Mouse (Mus musculus) layer of hippocampus, adult 2 months (tissue): ENCODE results near the gene Traf3. TPM values are rescaled to one million over a fixed set of nuclear protein-coding genes. Genes with fewer than 3 reads are reported as not detected.

Experiments
- DNase-seq, 2 experiments: peaks; one replicate each; pipeline ENCODE4 v3.0.0; 2022; ENCODE audit warnings: low spot score in 2 of 2
- H3K27ac ChIP-seq: fragments of 200-600 bp; 2 replicates; pipeline ENCODE4 v1.8.1; 2022
- H3K4me3 ChIP-seq: fragments of 200-600 bp; 2 replicates; pipeline ENCODE4 v1.8.1; 2022; ENCODE audit warnings: mild to moderate bottlenecking
- CTCF ChIP-seq: fragments of 200-600 bp; conservative IDR thresholded peaks from 2 replicates; pipeline ENCODE4 v1.8.1; 2022; ENCODE audit warnings: antibody characterized with exemption, mild to moderate bottlenecking, moderate library complexity
- total RNA-seq, 2 experiments: library from RNA; stranded (reverse); gene quantifications; 2 replicates each; pipeline ENCODE4 v1.2.3; 2021

The Traf3 gene
- total RNA-seq, 2 experiments from 2014 or later, result 58.2 to 64.1 TPM

- no peak for TF ChIP-seq CTCF
- H3K27ac ChIP-seq, result no peak overlapping the region; the same call in 1 of the 2 replicates
- H3K4me3 ChIP-seq, result no peak overlapping the region
- DNase-seq, result no peak
Observed at GRCm38 (mm10) chr12:111160871-111161270, 5.3 kb upstream of the Traf3 start.

GRCm38 (mm10) chr12:111161943-111162311 lies 4.2 kb upstream of the Traf3 start:
- no peak for DNase-seq
- Histone ChIP-seq H3K27ac (peak overlapping the region; percentile 83), H3K4me3 (peak overlapping the region; percentile 19; the same call in 1 of the 2 replicates)
- TF ChIP-seq CTCF, result no peak

- Histone ChIP-seq H3K4me3 (peak overlapping the region; percentile 19), H3K27ac (peak overlapping the region; percentile 83)
- peak; percentile 38 to 54 for DNase-seq
- no peak for TF ChIP-seq CTCF
Observed at GRCm38 (mm10) chr12:111162312-111163061, 3.7 kb upstream of the Traf3 start.

GRCm38 (mm10) chr12:111164310-111164751 lies 1.8 kb upstream of the Traf3 start:
- Histone ChIP-seq H3K4me3 (peak overlapping the region; percentile 48), H3K27ac (peak overlapping the region; percentile 88)
- DNase-seq, result peak; percentile 84 to 89
- TF ChIP-seq CTCF, result no peak

GRCm38 (mm10) chr12:111165146-111165812 lies 891 bp upstream of the Traf3 start:
- peak; percentile 64 for TF ChIP-seq CTCF
- peak in 1 of 2 experiments; percentile 41 for DNase-seq
- Histone ChIP-seq H3K4me3 (peak overlapping the region; percentile 53), H3K27ac (peak overlapping the region; percentile 88)

- TF ChIP-seq CTCF, result no peak
- Histone ChIP-seq H3K4me3 (peak overlapping the region; percentile 66), H3K27ac (peak overlapping the region; percentile 85)
- DNase-seq, result no peak
Observed at GRCm38 (mm10) chr12:111166681-111167289, 615 bp downstream of the Traf3 start.

- H3K27ac ChIP-seq, result no peak overlapping the region
- DNase-seq, result no peak
- H3K4me3 ChIP-seq, result no peak overlapping the region
- TF ChIP-seq CTCF, result no peak
Observed at GRCm38 (mm10) chr12:111168891-111169290, 2.7 kb downstream of the Traf3 start.

- Histone ChIP-seq H3K27ac (no peak overlapping the region), H3K4me3 (no peak overlapping the region)
- DNase-seq, result no peak
- 0 out of 2 replicates have a peak, but pooled peaks have one; percentile 3 for TF ChIP-seq CTCF
Observed at GRCm38 (mm10) chr12:111178772-111179171, 12.6 kb downstream of the Traf3 start.

GRCm38 (mm10) chr12:111181848-111182247 lies 15.7 kb downstream of the Traf3 start:
- DNase-seq, result no peak

GRCm38 (mm10) chr12:111182378-111182777 lies 16.2 kb downstream of the Traf3 start:
- H3K27ac ChIP-seq, result no peak overlapping the region
- no peak overlapping the region for H3K4me3 ChIP-seq
- DNase-seq, result no peak
- no peak for TF ChIP-seq CTCF

More at GRCm38 (mm10) chr12:111181848-111182247, 15.7 kb downstream of the Traf3 start:
- Histone ChIP-seq H3K4me3 (no peak overlapping the region), H3K27ac (no peak overlapping the region)
- no peak for TF ChIP-seq CTCF

GRCm38 (mm10) chr12:111184476-111184875 lies 18.3 kb downstream of the Traf3 start, which contains the start of gene 4930595D18Rik:
Gene 4930595D18Rik, minus strand, starts transcription at chr12:111184491.
- no peak for TF ChIP-seq CTCF
- Histone ChIP-seq H3K27ac (no peak within 1 kb of the TSS), H3K4me3 (no peak within 1 kb of the TSS)
- no peak for DNase-seq

- Histone ChIP-seq H3K4me3 (no peak overlapping the region), H3K27ac (no peak overlapping the region)
- no peak for DNase-seq
- no peak for TF ChIP-seq CTCF
Observed at GRCm38 (mm10) chr12:111186986-111187385, 20.8 kb downstream of the Traf3 start.

- Histone ChIP-seq H3K4me3 (no peak overlapping the region), H3K27ac (no peak overlapping the region)
- no peak for TF ChIP-seq CTCF
- no peak for DNase-seq
Observed at GRCm38 (mm10) chr12:111188295-111188694, 22.1 kb downstream of the Traf3 start.
